Mouse (Mus musculus): ENCODE results near the gene Eme2. TPM values are rescaled to one million over a fixed set of nuclear protein-coding genes. Genes with fewer than 3 reads are reported as not detected.

The Eme2 gene
- polyA plus RNA-seq, 1 experiment, result 35.6 TPM

DNA sequence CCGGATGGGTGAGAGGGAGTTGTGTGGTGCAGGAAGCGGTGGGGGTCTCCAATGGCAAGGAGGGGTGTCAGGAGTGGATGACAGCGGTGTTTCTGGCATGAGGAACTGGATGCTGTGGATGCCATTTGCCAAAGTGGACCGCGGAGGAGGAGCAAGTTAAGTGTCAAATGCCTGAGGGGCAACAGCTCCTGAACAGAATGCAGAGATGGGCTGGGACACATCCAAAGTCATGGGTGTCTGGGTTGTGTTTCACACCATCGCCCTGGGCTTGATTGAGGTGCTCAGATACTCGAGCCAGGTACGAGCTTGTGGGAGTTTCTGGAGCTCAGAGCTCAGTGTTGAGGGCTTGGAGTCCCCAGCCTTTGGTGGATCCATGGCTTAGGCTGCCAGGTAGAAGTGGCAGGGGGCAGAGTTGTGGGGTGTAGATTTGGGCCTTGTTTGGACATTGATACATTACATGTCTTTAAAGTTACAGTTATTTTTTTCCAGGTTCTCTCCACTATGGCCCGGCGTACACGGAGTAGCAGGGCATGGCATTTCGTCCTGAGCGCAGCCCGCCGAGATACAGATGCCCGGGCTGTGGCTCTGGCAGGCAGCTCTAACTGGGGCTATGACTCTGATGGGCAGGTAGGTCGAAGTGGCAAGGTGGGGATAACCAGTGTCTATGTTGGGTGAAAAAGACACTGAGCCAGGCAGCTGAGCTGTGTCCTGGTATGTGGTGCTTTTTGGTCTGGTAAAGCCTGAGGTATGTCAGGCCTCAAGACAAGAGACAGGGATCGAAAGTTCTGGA is 7.4 kb downstream of the Eme2 start:
- 58% methylated on average over 18 of the region's 18 CpGs for WGBS
- TF ChIP-seq POLR2A (IDR thresholded peaks at IDR 0.05; ENCODE audit: borderline replicate concordance, control insufficient read depth, low read depth, low read length), result no peak
- TF ChIP-seq CTCF (IDR thresholded peaks at IDR 0.05; ENCODE audit: control insufficient read depth, insufficient read depth, low read length), result no peak
- Histone ChIP-seq H3K4me3 (replicated peaks; ENCODE audit: control insufficient read depth, low read depth, low read length) (peak overlapping the region; percentile 82), H3K27ac (ENCODE audit: control insufficient read depth, insufficient read depth, low read depth, low read length, poor library complexity) (peak overlapping the region; percentile 90), H3K4me1 (ENCODE audit: control insufficient read depth, insufficient read depth, low read length) (peaks cover 7% of the 10 kb centered on the region)

DNA sequence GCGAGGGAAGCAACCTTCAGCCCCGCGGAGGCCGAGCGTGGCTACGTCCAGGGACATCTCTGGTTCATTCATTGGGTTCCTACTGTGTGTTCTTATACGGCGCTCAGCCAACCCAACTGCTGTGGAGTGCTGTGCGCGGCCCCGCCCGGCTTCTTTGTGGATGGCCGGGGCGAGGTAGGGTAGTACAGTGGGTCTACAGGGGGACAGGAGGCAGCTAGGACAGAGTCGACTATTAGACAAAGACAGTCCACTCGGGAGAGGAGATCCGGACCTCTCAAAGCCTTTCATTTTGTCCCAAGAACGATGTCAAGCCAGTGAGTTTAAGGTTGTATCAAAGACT is 8.0 kb downstream of the Eme2 start:
- H3K4me1 ChIP-seq (ENCODE audit: control insufficient read depth, insufficient read depth, low read length), result peaks cover 7% of the 10 kb centered on the region
- TF ChIP-seq POLR2A (IDR thresholded peaks at IDR 0.05; ENCODE audit: borderline replicate concordance, control insufficient read depth, low read depth, low read length), result no peak
- TF ChIP-seq CTCF (IDR thresholded peaks at IDR 0.05; ENCODE audit: control insufficient read depth, insufficient read depth, low read length), result no peak
- H3K27ac ChIP-seq (ENCODE audit: control insufficient read depth, insufficient read depth, low read depth, low read length, poor library complexity), result peak overlapping the region; percentile 90
- under 1% methylated on average over 18 of the region's 18 CpGs for WGBS
- H3K4me3 ChIP-seq (replicated peaks; ENCODE audit: control insufficient read depth, low read depth, low read length), result peak overlapping the region; percentile 82

DNA sequence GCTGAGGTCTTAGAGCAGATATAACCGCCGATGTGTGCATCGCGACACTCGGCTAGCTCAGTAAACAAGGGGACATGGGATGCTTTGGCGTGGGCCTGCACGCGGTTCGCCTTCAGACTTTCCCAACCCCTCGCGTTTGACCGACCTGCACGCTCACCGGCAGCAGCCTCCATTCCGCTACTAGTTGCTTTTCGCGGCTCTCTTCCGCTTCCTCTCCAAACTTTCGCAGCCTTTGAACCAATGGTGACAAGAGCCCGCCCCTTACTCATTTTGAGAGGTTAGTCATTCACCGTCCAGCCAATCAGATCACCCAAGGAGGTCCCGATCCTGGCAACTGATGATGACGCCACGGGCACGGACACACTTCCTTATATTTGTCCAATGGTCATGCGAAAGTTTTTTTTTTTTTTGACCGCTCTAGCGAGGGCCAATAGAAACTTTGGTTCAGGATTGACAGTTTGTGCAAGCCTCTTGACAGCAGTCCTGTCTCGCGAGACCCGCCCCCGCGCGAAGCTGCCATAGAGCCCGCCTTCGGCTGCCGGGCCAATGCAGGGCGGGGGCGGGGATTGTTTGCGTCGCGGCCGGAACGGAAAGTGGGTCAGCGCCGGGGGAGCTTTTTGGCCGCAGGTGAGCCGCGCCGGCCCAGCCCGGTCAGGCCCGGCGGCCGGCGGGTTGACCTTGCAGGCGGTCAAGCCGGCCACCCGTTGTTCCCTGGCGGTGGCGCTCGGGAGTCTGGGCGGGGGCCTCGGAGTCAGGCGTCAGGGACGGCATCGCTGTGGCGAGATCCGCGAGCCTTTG is 8.6 kb downstream of the Eme2 start, which contains the start of the genes Nubp2 and Spsb3:
TSS of gene Nubp2 (minus strand) at position 216 of the 798 bp plus-strand sequence.
TSS of gene Spsb3 (plus strand) at position 510 of the 798 bp plus-strand sequence.
- peak within 1 kb of the TSS; percentile 90 for H3K27ac ChIP-seq (ENCODE audit: control insufficient read depth, insufficient read depth, low read depth, low read length, poor library complexity)
- H3K4me3 ChIP-seq (replicated peaks; ENCODE audit: control insufficient read depth, low read depth, low read length), result peak within 1 kb of the TSS; percentile 82
- WGBS, result under 1% methylated on average over 69 of the region's 69 CpGs
- TF ChIP-seq POLR2A (IDR thresholded peaks at IDR 0.05; ENCODE audit: borderline replicate concordance, control insufficient read depth, low read depth, low read length) (peak; percentile 92), CTCF (IDR thresholded peaks at IDR 0.05; ENCODE audit: control insufficient read depth, insufficient read depth, low read length) (no peak)
- H3K4me1 ChIP-seq (ENCODE audit: control insufficient read depth, insufficient read depth, low read length), result peaks cover 7% of the 10 kb centered on the region

DNA sequence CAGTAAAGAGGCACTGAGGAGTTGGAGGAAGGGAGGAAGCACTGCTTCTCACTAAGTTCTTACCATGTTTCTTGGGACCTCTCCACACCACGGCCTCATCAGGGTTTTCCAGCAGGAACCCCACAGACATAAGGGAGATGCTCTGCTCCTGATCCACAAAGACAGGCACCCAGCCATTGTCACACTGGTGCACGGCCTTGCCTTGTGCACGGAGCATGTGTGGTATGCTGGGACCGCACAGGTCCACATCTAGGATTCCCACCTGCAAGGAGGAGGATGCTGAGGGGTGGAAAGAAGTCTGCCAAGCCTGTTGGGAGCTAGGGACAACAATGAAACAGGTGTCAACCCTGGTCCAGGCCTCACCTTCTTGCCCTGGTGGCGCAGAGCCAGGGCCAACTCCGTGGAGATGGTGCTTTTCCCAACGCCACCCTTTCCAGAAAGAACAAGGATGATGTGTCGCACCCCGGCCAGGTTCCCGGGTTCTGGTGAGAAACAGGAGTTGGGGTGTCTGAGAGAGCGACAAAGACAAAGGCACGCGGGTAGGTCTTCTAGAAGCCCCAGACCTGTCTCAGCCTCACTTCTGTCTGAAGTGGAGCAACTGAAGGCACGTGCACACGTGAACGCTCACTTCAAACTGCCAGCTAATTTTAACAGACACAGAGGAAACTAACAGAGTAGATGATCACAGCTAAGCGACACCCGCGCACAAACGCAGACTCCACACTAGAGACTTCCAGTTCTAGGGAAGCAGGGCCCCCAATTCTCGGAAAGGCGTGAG is 9.3 kb downstream of the Eme2 start:
- TF ChIP-seq CTCF (IDR thresholded peaks at IDR 0.05; ENCODE audit: control insufficient read depth, insufficient read depth, low read length), result no peak
- TF ChIP-seq POLR2A (IDR thresholded peaks at IDR 0.05; ENCODE audit: borderline replicate concordance, control insufficient read depth, low read depth, low read length), result no peak
- peaks cover 7% of the 10 kb centered on the region for H3K4me1 ChIP-seq (ENCODE audit: control insufficient read depth, insufficient read depth, low read length)
- H3K4me3 ChIP-seq (replicated peaks; ENCODE audit: control insufficient read depth, low read depth, low read length), result peak overlapping the region; percentile 78
- no peak overlapping the region for H3K27ac ChIP-seq (ENCODE audit: control insufficient read depth, insufficient read depth, low read depth, low read length, poor library complexity)
- WGBS, result 21% methylated on average over 22 of the region's 22 CpGs

DNA sequence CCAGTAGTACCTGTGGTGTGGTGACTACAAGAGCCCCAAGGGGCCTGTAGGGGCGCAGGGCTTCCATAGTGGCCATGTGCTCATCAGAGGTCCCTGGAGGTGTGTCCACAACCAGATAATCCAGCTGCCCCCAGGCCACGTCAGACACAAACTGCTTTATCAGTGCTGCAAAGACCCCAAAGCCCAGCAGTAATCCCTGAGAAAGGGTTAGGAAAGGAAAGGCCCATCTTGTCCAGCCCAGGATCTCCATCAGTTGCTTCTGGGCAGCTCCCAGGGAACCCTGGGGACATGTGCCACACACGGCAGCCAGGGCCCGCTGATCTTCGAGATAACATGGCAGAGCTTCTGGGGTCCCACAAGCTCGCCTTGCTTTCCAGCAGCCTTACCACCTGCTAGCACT is 10.5 kb downstream of the Eme2 start:
- Histone ChIP-seq H3K27ac (ENCODE audit: control insufficient read depth, insufficient read depth, low read depth, low read length, poor library complexity) (no peak overlapping the region), H3K4me1 (ENCODE audit: control insufficient read depth, insufficient read depth, low read length) (peaks cover 7% of the 10 kb centered on the region), H3K4me3 (replicated peaks; ENCODE audit: control insufficient read depth, low read depth, low read length) (no peak overlapping the region)
- WGBS, result 84% methylated on average over 6 of the region's 6 CpGs
- no peak for TF ChIP-seq CTCF (IDR thresholded peaks at IDR 0.05; ENCODE audit: control insufficient read depth, insufficient read depth, low read length)
- TF ChIP-seq POLR2A (IDR thresholded peaks at IDR 0.05; ENCODE audit: borderline replicate concordance, control insufficient read depth, low read depth, low read length), result no peak

DNA sequence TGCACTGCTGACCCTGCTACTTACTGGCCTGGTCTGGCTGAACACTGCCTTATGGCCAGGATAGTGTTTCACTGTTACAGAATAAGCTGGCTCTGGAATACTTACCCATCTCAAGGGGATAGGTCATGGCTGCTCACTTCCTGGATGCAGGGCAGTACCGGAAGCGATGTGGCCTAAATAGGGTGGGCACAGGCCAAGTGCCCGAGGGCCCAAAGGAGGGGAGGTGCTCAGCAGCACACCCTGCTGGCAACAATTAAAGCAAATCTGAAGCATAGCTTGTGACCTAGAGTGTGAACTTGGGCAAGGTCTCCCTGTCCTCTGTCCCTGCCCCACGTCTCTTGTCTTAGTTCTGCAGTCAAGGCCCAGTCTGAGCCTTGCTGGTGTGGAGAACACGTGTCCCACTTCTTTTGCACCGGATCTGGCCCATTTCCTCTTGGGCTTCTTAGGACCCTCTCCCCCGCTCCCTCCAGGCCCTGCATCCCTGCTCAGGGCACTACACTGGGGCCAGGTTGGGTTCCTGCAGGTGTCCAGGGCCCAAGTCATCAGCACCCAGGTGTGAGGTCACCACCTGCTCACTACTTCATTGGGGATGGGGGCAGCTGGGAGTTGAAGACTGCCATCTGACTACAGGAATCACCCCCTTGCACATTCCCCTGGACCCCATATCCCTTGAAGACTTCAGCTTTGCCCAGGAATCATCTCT is 13.0 kb downstream of the Eme2 start:
- Histone ChIP-seq H3K4me3 (replicated peaks; ENCODE audit: control insufficient read depth, low read depth, low read length) (no peak overlapping the region), H3K27ac (ENCODE audit: control insufficient read depth, insufficient read depth, low read depth, low read length, poor library complexity) (no peak overlapping the region), H3K4me1 (ENCODE audit: control insufficient read depth, insufficient read depth, low read length) (peaks cover 3% of the 10 kb centered on the region)
- no peak for TF ChIP-seq POLR2A (IDR thresholded peaks at IDR 0.05; ENCODE audit: borderline replicate concordance, control insufficient read depth, low read depth, low read length)
- peak; percentile 69 for TF ChIP-seq CTCF (IDR thresholded peaks at IDR 0.05; ENCODE audit: control insufficient read depth, insufficient read depth, low read length)
- WGBS, result 39% methylated on average over 7 of the region's 7 CpGs

DNA sequence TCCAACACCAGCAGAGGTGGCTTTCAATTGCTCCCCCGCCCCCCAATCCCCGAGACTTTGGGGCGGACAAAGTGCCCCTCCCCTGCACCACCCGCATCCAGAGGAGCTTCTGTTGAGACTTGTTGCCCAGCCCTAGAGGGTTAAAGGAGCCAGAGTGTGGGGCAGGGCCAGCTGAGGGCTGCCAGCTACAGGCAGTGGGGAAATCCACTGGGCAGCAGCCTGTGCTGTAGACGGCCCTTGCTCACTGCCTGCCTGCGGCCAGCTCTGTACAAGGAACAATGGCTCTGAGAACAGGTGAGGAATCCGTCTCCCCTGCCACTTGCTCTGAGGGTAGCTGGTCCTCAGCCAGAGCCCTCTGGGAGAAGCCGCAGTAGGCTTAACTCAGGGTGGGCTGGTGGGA is 16.4 kb downstream of the Eme2 start:
- H3K27ac ChIP-seq (ENCODE audit: control insufficient read depth, insufficient read depth, low read depth, low read length, poor library complexity), result no peak overlapping the region
- no peaks in the 10 kb centered on the region; the same call in 1 of the 2 replicates for H3K4me1 ChIP-seq (ENCODE audit: control insufficient read depth, insufficient read depth, low read length)
- H3K4me3 ChIP-seq (replicated peaks; ENCODE audit: control insufficient read depth, low read depth, low read length), result no peak overlapping the region
- 83% methylated on average over 8 of the region's 8 CpGs for WGBS
- no peak for TF ChIP-seq CTCF (IDR thresholded peaks at IDR 0.05; ENCODE audit: control insufficient read depth, insufficient read depth, low read length)
- no peak for TF ChIP-seq POLR2A (IDR thresholded peaks at IDR 0.05; ENCODE audit: borderline replicate concordance, control insufficient read depth, low read depth, low read length)
